Mouse (Mus musculus) cortical plate, adult 2 months (tissue): ENCODE data around the gene Slit1.

ENCODE experiments used
- CTCF ChIP-seq: fragments of 200-500 bp; IDR thresholded peaks from 2 replicates; pipeline ENCODE4 v1.5.1; 2011; ENCODE audit warnings: mild to moderate bottlenecking, control low read depth, low read length; ENCODE audit not compliant: insufficient read depth; ENCODE audit errors: extremely low read depth
- POLR2A ChIP-seq: fragments of 200-500 bp; IDR thresholded peaks from 2 replicates; pipeline ENCODE4 v1.6.1; 2011; ENCODE audit warnings: mild to moderate bottlenecking, low read length, control low read depth; ENCODE audit not compliant: insufficient read depth; ENCODE audit errors: extremely low read depth

GRCm38 (mm10) chr19:41597170-41597894 lies 146.1 kb downstream of the Slit1 start:
- TF ChIP-seq CTCF, result no peak
- TF ChIP-seq POLR2A, result no peak
